Mouse (Mus musculus) intestine, postnatal 0 days (tissue): ENCODE results near the gene Epb42. TPM values are rescaled to one million over a fixed set of nuclear protein-coding genes. Genes with fewer than 3 reads are reported as not detected.

Source experiments
- ATAC-seq: fragments of 200-750 bp; cut with Nextera tagmentation; 2 replicates; pipeline ENCODE4 v1.8.0; 2017; ENCODE audit warnings: mild to moderate bottlenecking, moderate TSS enrichment, moderate library complexity
- H3K27ac ChIP-seq: fragments of 300-500 bp; sonication (generic); 2 replicates; pipeline ENCODE4 v1.5.1; 2014; ENCODE audit warnings: mild to moderate bottlenecking, low read depth, low read length, moderate library complexity
- H3K27me3 ChIP-seq: fragments of 300-500 bp; sonication (generic); replicated peaks from 2 replicates; pipeline ENCODE4 v1.6.1; 2014; ENCODE audit warnings: low read length, mixed read lengths; ENCODE audit not compliant: control insufficient read depth, insufficient read depth
- H3K36me3 ChIP-seq: fragments of 300-500 bp; sonication (generic); 2 replicates; pipeline ENCODE4 v1.6.1; 2014; ENCODE audit warnings: mild to moderate bottlenecking, moderate library complexity; ENCODE audit not compliant: control insufficient read depth, insufficient read depth
- H3K4me1 ChIP-seq: fragments of 300-500 bp; sonication (generic); replicated peaks from 2 replicates; pipeline ENCODE4 v1.6.1; 2014; ENCODE audit warnings: antibody characterized with exemption, low read length, mixed read lengths; ENCODE audit not compliant: control insufficient read depth, insufficient read depth
- H3K4me2 ChIP-seq: fragments of 300-500 bp; sonication (generic); replicated peaks from 2 replicates; pipeline ENCODE4 v1.6.1; 2014; ENCODE audit warnings: low read depth, mild to moderate bottlenecking, moderate library complexity
- H3K4me3 ChIP-seq: fragments of 300-500 bp; sonication (generic); 2 replicates; pipeline ENCODE4 v1.5.1; 2014; ENCODE audit warnings: low read depth, low read length
- H3K9ac ChIP-seq: fragments of 300-500 bp; sonication (generic); 2 replicates; pipeline ENCODE4 v1.6.1; 2014; ENCODE audit warnings: mild to moderate bottlenecking, low read depth, low read length
- H3K9me3 ChIP-seq: fragments of 300-500 bp; sonication (generic); 2 replicates; pipeline ENCODE4 v1.6.1; 2016; ENCODE audit warnings: mixed run types; ENCODE audit not compliant: control insufficient read depth
- CTCF ChIP-seq: sonication (generic); IDR thresholded peaks from 2 replicates; pipeline ENCODE4 v1.5.1; 2016; ENCODE audit warnings: low read depth, mild to moderate bottlenecking, control low read depth, antibody characterized with exemption, moderate library complexity
- WGBS: fragments of 180-500 bp; shearing (Covaris S2); extraction: QIAGEN DNeasy Blood & Tissue Kit; methylation state at CpG from one replicate; pipeline ENCODE4 v1.1.7; 2014; 5-methylcytosine and 5-hydroxymethylcytosine counted together
- polyA plus RNA-seq: library from polyadenylated mRNA; unstranded; fragments of >200 nt; fragmentation: Nextera tagmentation; extraction: Ambion mirVana; gene quantifications from 2 replicates; pipeline ENCODE4 v1.2.1, GENCODE M21; 2015

Gene Epb42
- polyA plus RNA-seq, 1 experiment from 2014 or later = 0.47 TPM

DNA sequence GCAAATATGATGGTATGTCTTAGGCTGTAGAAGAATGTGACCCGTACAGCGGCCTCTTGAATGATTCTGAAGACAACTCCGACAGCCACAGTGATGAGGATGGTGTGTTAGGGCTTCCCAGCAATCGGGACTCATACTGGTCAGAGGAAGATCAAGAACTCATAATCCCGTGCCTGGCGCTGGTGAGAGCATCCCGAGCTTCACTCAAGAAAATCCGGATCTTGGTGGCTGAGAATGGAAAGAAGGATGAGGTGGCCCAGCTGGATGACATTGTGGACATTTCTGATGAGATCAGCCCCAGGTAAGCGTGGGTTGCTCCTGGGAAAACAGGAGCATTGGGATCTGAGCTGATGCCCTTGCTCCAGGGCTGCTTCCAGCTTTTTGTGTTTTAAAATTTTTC is 24.2 kb downstream of the Epb42 start:
- no peaks in the 10 kb centered on the region; the same call in 1 of the 2 replicates for H3K9me3 ChIP-seq
- H3K4me1 ChIP-seq = 0 out of 2 replicates have a peak, but pooled peaks cover 6% of the 10 kb centered on the region
- WGBS = 90% methylated on average over 9 of the region's 9 CpGs
- H3K27me3 ChIP-seq = no peaks in the 10 kb centered on the region
- TF ChIP-seq CTCF = no peak
- peaks cover 45% of the 10 kb centered on the region for H3K36me3 ChIP-seq
- H3K4me3 ChIP-seq = no peak overlapping the region
- no peak overlapping the region for H3K27ac ChIP-seq
- no peak for ATAC-seq
- no peak overlapping the region for H3K9ac ChIP-seq
- H3K4me2 ChIP-seq = no peak overlapping the region

DNA sequence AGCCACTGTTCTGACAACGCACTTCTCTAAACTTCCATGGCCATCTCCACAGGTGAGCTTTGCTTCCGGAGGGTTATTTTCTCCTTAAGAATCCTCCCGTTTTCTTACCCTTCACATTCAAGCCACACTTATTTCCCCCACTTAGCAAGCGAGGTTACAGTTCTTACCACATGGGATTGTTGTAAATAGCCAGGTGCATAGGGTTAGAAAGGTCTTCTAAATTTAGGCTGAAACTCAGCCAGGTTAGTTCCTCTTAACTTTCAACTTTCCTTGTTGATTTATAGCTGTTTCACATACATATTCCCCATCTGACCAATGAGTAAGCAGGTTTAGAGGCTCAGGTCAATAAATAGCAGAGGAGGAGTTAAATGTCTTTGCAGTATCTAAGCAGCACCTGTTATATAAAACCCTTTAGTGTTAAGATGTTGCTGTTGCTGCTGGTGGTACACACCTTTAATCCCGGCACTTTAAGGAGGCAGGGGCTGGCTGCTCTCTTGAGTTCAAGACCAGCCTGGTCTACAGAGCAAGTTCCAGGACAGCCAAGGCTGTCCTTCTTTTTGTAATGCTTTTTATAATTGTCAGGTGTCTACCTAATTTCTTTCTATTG is 27.7 kb downstream of the Epb42 start:
- no peak for TF ChIP-seq CTCF
- 19% methylated on average over 5 of the region's 5 CpGs for WGBS
- ATAC-seq = no peak
- Histone ChIP-seq H3K27ac (no peak overlapping the region), H3K4me1 (0 out of 2 replicates have a peak, but pooled peaks cover 6% of the 10 kb centered on the region), H3K9me3 (no peaks in the 10 kb centered on the region), H3K4me2 (peak overlapping the region; percentile 85), H3K9ac (peak overlapping the region; percentile 74), H3K36me3 (peaks cover 24% of the 10 kb centered on the region), H3K4me3 (peak overlapping the region; percentile 89), H3K27me3 (no peaks in the 10 kb centered on the region)

DNA sequence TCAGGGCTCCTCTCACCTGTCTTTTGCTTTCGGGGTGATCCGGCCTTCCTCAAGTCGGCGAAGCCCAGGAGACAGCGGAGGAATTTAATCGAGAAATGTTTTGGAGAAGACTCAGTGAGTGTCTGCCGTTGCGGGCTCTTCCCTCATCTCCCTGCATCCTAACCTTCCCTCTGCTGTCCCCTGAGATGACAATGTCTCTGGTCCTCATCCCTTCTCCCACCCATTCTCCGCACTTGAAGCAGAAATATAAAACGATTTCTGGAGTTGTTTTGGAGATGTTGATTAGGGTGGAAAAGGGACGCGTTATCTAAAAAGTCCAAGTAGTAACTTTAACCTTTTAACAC is 28.2 kb downstream of the Epb42 start:
- Histone ChIP-seq H3K9me3 (no peaks in the 10 kb centered on the region), H3K4me3 (peak overlapping the region; percentile 89), H3K27ac (peak overlapping the region; percentile 69; the same call in 1 of the 2 replicates), H3K4me2 (peak overlapping the region; percentile 85), H3K27me3 (no peaks in the 10 kb centered on the region), H3K36me3 (peaks cover 20% of the 10 kb centered on the region), H3K4me1 (0 out of 2 replicates have a peak, but pooled peaks cover 6% of the 10 kb centered on the region), H3K9ac (peak overlapping the region; percentile 74)
- ATAC-seq = peak; percentile 23
- TF ChIP-seq CTCF = no peak
- under 1% methylated on average over 12 of the region's 12 CpGs for WGBS

DNA sequence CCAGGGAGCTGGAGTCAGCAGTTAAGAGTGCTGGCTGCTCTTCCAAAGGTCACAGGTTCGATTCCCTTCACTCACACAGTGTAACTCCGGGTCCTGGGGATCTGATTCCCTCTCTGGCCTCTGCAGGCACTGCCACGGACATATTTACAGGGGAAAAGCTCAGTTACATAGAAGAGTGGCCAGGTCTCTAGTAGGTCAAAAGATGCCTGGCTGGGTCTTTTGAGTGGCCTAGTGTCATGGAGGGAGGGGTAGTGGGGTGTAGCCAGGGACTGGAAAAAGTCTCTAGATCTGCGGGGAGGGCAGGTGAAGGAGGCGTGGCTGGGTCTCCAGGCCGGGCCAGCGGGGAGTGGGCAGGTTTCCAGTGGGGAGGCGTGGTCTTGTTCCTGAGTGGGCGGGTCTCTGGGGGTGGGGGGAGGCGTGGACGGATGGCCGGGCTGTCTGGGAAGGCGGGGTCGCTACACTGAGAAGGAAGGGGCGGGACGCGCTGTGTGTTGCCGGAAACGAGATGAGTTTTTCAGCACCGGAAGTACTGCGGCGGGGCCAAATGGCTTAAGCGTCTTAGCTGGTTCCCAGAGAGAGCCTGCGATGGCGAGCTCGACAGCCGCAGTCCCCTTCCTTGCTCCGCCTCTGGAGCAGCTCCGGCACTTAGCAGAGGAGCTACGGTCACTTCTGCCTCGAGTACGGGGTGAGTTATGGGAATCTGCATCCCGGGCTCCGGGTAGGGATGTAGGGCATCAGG is 28.8 kb downstream of the Epb42 start, which contains the start of gene Ccndbp1:
Gene Ccndbp1, plus strand, starts transcription at position 479 of the 739 bp plus-strand sequence.
- 1% methylated on average over 33 of the region's 34 CpGs for WGBS
- Histone ChIP-seq H3K36me3 (peaks cover 17% of the 10 kb centered on the region), H3K4me1 (0 out of 2 replicates have a peak, but pooled peaks cover 6% of the 10 kb centered on the region), H3K9me3 (no peaks in the 10 kb centered on the region), H3K27ac (peak within 1 kb of the TSS; percentile 69; the same call in 1 of the 2 replicates), H3K4me3 (peak within 1 kb of the TSS; percentile 89), H3K9ac (peak within 1 kb of the TSS; percentile 74), H3K27me3 (no peaks in the 10 kb centered on the region), H3K4me2 (peak within 1 kb of the TSS; percentile 85)
- TF ChIP-seq CTCF = no peak
- ATAC-seq = peak; percentile 95

GRCm38 (mm10) chr2:121006986-121007385 is 29.9 kb downstream of the Epb42 start:
- Histone ChIP-seq H3K36me3 (peaks cover 6% of the 10 kb centered on the region), H3K9me3 (no peaks in the 10 kb centered on the region), H3K27me3 (no peaks in the 10 kb centered on the region), H3K9ac (no peak overlapping the region), H3K27ac (no peak overlapping the region), H3K4me1 (0 out of 2 replicates have a peak, but pooled peaks cover 6% of the 10 kb centered on the region), H3K4me3 (no peak overlapping the region), H3K4me2 (no peak overlapping the region)
- 56% methylated on average over 1 of the region's 1 CpGs for WGBS
- ATAC-seq = no peak
- no peak for TF ChIP-seq CTCF

DNA sequence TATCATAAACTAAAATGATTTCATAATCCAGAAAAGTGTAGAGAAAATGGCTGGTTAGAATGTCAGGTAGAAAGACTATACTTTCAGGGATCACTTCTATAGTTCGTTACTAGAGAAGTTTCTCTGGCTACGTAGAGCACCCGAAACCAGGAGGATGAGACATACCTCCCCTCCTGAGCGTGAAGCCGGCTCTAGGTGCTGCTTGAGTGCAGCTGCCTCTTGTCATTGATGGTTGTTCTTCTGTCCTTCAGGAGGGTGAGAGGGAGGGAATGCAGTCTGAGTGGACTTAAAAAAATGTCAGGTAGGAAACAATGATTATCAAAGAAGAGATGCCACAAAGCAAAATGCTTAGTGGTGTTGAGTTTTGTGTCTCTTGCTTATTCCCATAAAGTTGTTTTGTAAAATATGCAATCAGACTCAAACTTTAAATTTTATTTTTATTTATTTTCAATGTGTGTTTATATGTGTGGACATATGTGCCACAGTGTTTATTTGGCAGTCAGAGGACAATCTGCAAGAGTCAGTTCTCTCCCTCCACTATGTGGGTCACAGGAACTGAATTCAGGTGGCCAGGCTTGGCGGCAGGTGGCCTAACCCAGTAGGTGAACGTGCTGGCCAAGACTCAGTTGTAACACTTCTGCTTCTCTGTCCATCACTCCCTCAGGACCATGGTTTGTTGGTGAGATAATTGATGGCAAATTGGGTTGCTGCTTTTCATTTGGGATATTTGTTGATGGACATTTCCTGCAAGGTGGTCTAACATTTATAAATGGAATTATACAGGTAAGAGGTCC is 32.7 kb downstream of the Epb42 start:
- WGBS = 85% methylated on average over 7 of the region's 7 CpGs
- Histone ChIP-seq H3K9me3 (no peaks in the 10 kb centered on the region), H3K27ac (no peak overlapping the region), H3K4me2 (no peak overlapping the region), H3K4me1 (0 out of 2 replicates have a peak, but pooled peaks cover 4% of the 10 kb centered on the region), H3K36me3 (no peaks in the 10 kb centered on the region), H3K27me3 (no peaks in the 10 kb centered on the region), H3K9ac (no peak overlapping the region), H3K4me3 (no peak overlapping the region)
- ATAC-seq = no peak
- no peak for TF ChIP-seq CTCF
